Mouse (Mus musculus) cerebellum, adult 11-12 months (tissue): ENCODE results near the gene Piezo1.

Source experiments
- DNase-seq: peaks from one replicate; pipeline ENCODE4 v3.0.0; 2022

The Piezo1 gene

GRCm38 (mm10) chr8:122569996-122570395, 18.9 kb upstream of the Piezo1 start:
- peak; percentile 59 for DNase-seq

GRCm38 (mm10) chr8:122569329-122569728, 18.2 kb upstream of the Piezo1 start:
- no peak for DNase-seq

- DNase-seq, result peak; percentile 68
Observed at GRCm38 (mm10) chr8:122568881-122569309, 17.8 kb upstream of the Piezo1 start.

- DNase-seq, result no peak
Observed at GRCm38 (mm10) chr8:122568109-122568504, 17.0 kb upstream of the Piezo1 start.

- peak; percentile 96 for DNase-seq
Observed at GRCm38 (mm10) chr8:122567361-122568108, 16.4 kb upstream of the Piezo1 start, which contains the start of gene Cdt1. Gene Cdt1, plus strand, starts transcription at chr8:122568015.

GRCm38 (mm10) chr8:122566766-122567165, 15.6 kb upstream of the Piezo1 start:
- peak; percentile 66 for DNase-seq

GRCm38 (mm10) chr8:122564363-122565352, 13.5 kb upstream of the Piezo1 start:
- DNase-seq, result no peak

- DNase-seq, result no peak
Observed at GRCm38 (mm10) chr8:122561199-122561598, 10.1 kb upstream of the Piezo1 start.

GRCm38 (mm10) chr8:122558671-122559349, 7.7 kb upstream of the Piezo1 start:
- DNase-seq, result no peak

- peak; percentile 61 for DNase-seq
Observed at GRCm38 (mm10) chr8:122557248-122558038, 6.3 kb upstream of the Piezo1 start.

- DNase-seq, result no peak
Observed at GRCm38 (mm10) chr8:122556030-122557009, 5.2 kb upstream of the Piezo1 start.

GRCm38 (mm10) chr8:122554786-122555185, 3.7 kb upstream of the Piezo1 start:
- DNase-seq, result peak; percentile 56

- DNase-seq, result no peak
Observed at GRCm38 (mm10) chr8:122550995-122551264, 199 bp downstream of the Piezo1 start.

GRCm38 (mm10) chr8:122550234-122550994, 715 bp downstream of the Piezo1 start:
- no peak for DNase-seq

- no peak for DNase-seq
Observed at GRCm38 (mm10) chr8:122548891-122549439, 2.2 kb downstream of the Piezo1 start.

GRCm38 (mm10) chr8:122548331-122548730, 2.8 kb downstream of the Piezo1 start:
- no peak for DNase-seq

GRCm38 (mm10) chr8:122547815-122548214, 3.3 kb downstream of the Piezo1 start:
- DNase-seq, result no peak

- DNase-seq, result no peak
Observed at GRCm38 (mm10) chr8:122546811-122547453, 4.2 kb downstream of the Piezo1 start.

- DNase-seq, result no peak
Observed at GRCm38 (mm10) chr8:122546066-122546755, 4.9 kb downstream of the Piezo1 start.
